Mouse (Mus musculus) stomach, embryonic 15.5 days (tissue): ENCODE measurements around the gene Rassf8. TPM values are rescaled to one million over a fixed set of nuclear protein-coding genes. Genes with fewer than 3 reads are reported as not detected.

ENCODE experiments used
- ATAC-seq: fragments of 200-750 bp; cut with Nextera tagmentation; 2 replicates; pipeline ENCODE4 v1.8.0; 2017; ENCODE audit warnings: low read depth, moderate number of reproducible peaks, moderate TSS enrichment; ENCODE audit not compliant: insufficient read depth, low FRiP score
- H3K27ac ChIP-seq: fragments of 300-500 bp; sonication (generic); 2 replicates; pipeline ENCODE4 v1.5.1; 2015; ENCODE audit warnings: mild to moderate bottlenecking, inconsistent platforms
- H3K27me3 ChIP-seq: fragments of 300-500 bp; sonication (generic); replicated peaks from 2 replicates; pipeline ENCODE4 v1.6.1; 2015; ENCODE audit warnings: inconsistent platforms
- H3K36me3 ChIP-seq: fragments of 300-500 bp; sonication (generic); 2 replicates; pipeline ENCODE4 v1.6.1; 2015; ENCODE audit warnings: inconsistent platforms
- H3K4me1 ChIP-seq: fragments of 300-500 bp; sonication (generic); 2 replicates; pipeline ENCODE4 v1.6.1; 2015; ENCODE audit warnings: inconsistent platforms
- H3K4me2 ChIP-seq: fragments of 300-500 bp; sonication (generic); 2 replicates; pipeline ENCODE4 v1.6.1; 2015; ENCODE audit warnings: mild to moderate bottlenecking, inconsistent platforms
- H3K4me3 ChIP-seq: fragments of 300-500 bp; sonication (generic); replicated peaks from 2 replicates; pipeline ENCODE4 v1.5.1; 2015; ENCODE audit warnings: inconsistent platforms
- H3K9ac ChIP-seq: fragments of 300-500 bp; sonication (generic); 2 replicates; pipeline ENCODE4 v1.6.1; 2015; ENCODE audit warnings: inconsistent platforms
- H3K9me3 ChIP-seq: fragments of 300-500 bp; sonication (generic); 2 replicates; pipeline ENCODE4 v1.6.1; 2016; ENCODE audit warnings: inconsistent platforms
- WGBS: fragments of 180-500 bp; shearing (Covaris S2); methylation state at CpG from one replicate; pipeline ENCODE4 v1.1.7; 2015; 5-methylcytosine and 5-hydroxymethylcytosine counted together
- polyA plus RNA-seq: library from polyadenylated mRNA; unstranded; fragments of >200 nt; fragmentation: Nextera tagmentation; extraction: Ambion mirVana; gene quantifications from 2 replicates; pipeline ENCODE4 v1.2.1, GENCODE M21; 2015

Gene Rassf8
- polyA plus RNA-seq, 1 experiment from 2014 or later: 7.2 TPM

- H3K4me3 ChIP-seq: no peak overlapping the region
- peaks cover 22% of the 10 kb centered on the region for H3K4me1 ChIP-seq
- no peak overlapping the region for H3K4me2 ChIP-seq
- 46% methylated on average over 2 of the region's 2 CpGs for WGBS
- peaks cover 34% of the 10 kb centered on the region for H3K27me3 ChIP-seq
- H3K36me3 ChIP-seq: no peaks in the 10 kb centered on the region
- no peak for ATAC-seq
- H3K27ac ChIP-seq: no peak overlapping the region
- no peaks in the 10 kb centered on the region for H3K9me3 ChIP-seq
- H3K9ac ChIP-seq: no peak overlapping the region
Measured at GRCm38 (mm10) chr6:145860350-145860749, 113.8 kb downstream of the Rassf8 start.

DNA sequence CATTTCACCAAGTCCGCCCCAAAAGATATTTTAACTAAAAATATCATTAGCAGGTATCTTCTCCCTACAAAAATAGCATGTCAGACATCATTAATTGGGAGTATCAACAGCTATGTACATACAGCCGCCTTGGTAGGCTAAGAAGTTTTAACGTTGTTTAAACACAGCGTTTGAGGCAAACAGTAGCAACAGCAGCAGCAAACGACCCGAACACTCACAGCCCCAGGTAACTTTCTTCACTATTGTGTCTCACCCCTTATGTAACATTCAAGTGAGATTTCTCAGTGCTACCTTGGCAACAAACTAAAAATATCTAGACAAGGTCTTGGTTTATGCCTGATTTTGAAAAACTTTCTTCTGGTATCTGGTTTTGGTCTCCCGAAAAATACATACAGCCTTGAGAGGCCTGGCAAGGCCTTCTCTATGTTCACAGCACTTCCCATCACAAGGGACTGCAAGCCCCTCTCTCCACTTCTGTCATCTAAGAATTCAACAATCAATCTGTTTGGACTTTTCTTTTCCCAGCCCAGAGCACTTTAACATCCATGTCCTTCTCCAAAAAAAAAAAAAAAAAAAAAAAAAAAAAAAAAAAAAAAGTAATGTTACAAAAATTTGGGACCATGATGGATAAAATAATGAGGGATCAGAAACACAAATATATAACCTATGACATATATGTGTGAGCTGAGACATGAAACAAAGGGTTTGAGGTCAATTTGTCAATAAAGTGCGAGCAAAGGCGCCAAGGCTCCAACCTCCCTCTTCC is 115.1 kb downstream of the Rassf8 start:
- H3K9me3 ChIP-seq: no peaks in the 10 kb centered on the region
- no peak overlapping the region for H3K27ac ChIP-seq
- no peak overlapping the region for H3K4me3 ChIP-seq
- H3K36me3 ChIP-seq: no peaks in the 10 kb centered on the region
- 75% methylated on average over 9 of the region's 9 CpGs for WGBS
- H3K27me3 ChIP-seq: peaks cover 47% of the 10 kb centered on the region
- no peak overlapping the region for H3K4me2 ChIP-seq
- peaks cover 32% of the 10 kb centered on the region for H3K4me1 ChIP-seq
- no peak overlapping the region for H3K9ac ChIP-seq
- no peak for ATAC-seq

DNA sequence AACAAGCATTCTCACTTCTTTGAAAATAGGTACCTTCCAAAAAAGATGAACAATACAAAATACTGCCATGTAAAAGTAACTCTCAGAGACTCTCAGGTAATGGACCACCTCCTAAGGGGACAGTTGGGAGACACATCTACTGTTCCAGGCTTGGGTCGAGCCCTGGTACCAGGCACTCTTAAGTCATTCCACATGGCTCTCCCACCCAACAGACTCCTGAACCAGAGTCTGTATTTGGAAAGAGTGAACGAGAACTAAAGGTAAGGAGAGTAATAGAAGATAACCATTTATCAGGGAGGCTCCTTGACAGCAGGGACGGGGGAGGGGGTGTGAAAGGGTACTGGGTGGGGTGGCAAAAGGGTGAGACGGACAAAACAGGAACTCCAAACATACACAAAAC is 115.8 kb downstream of the Rassf8 start:
- ATAC-seq: no peak
- Histone ChIP-seq H3K4me1 (peaks cover 32% of the 10 kb centered on the region), H3K36me3 (no peaks in the 10 kb centered on the region), H3K4me2 (peak overlapping the region; percentile 100), H3K9me3 (no peaks in the 10 kb centered on the region), H3K27ac (no peak overlapping the region), H3K27me3 (peaks cover 51% of the 10 kb centered on the region), H3K9ac (no peak overlapping the region), H3K4me3 (peak overlapping the region; percentile 58)
- 22% methylated on average over 4 of the region's 4 CpGs for WGBS

DNA sequence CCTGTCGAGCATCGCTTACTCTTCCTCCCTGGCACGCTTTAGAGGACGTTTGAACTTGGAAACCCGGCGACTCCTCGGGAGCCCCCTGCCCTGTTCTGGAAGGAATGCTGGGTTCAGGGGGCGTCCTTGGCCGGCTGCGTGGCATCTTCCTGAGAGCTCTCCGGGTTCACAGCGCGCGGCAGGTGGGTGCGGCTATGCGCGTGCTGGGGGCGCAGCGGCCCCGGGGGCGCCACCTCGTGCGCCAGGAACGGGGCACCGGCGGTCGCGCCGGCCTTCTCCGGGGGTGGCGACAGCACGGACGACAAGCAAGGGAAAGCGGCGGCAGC is 116.2 kb downstream of the Rassf8 start:
- Histone ChIP-seq H3K36me3 (no peaks in the 10 kb centered on the region), H3K4me2 (peak overlapping the region; percentile 100), H3K27ac (no peak overlapping the region), H3K27me3 (peaks cover 51% of the 10 kb centered on the region), H3K4me3 (peak overlapping the region; percentile 58), H3K9ac (peak overlapping the region; percentile 30; the same call in 1 of the 2 replicates), H3K4me1 (peaks cover 32% of the 10 kb centered on the region), H3K9me3 (no peaks in the 10 kb centered on the region)
- 0 out of 2 replicates have a peak, but pooled peaks have one; percentile 1 for ATAC-seq
- WGBS: 3% methylated on average over 35 of the region's 35 CpGs

DNA sequence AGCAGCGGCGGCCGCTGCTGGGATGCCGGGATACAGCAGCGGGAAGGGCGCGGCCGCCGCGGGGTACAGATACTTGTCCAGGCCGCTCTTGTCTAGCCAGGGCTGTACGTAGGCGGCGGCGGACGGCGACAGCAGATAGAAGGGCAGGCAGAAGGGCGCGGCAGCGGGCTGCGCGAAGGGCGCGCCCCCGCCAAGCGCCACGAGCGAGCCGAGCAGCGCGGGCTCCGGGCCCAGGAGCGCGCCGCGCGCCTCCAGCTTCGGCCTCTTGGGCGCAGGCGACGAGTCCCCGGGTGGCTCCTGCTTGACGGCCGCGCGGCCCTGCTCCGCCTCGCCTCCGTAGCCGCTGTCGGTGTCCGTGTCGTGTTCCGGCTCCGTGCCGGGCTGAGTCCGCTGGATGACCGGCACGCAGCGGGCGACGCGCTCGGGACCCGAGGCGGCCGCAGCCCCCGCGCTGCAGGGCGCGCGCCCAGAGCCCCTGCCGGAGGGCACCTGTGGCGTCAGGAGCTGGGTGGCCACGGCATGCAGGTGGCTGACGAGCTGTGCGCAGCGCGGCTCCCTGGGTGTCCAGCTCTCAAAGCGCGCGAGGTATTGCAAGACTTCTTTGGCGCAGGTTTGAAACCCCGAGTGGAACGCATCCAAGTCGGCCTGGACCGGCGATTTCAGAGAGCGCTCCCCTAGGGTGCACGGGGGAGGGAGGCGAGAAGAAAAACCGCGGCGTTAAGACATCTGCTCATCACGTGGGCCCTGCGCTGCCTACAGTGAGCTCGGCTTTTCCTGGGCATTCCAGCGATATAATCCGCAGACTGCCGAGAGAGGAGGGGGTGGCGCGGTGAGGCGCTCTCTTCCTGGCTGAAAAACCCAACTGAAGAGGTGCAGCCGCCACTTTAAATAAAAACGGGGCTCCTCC is 116.8 kb downstream of the Rassf8 start:
- no peak overlapping the region for H3K27ac ChIP-seq
- under 1% methylated on average over 96 of the region's 105 CpGs for WGBS

GRCm38 (mm10) chr6:145864171-145864570 is 117.6 kb downstream of the Rassf8 start:
- H3K9ac ChIP-seq: no peak overlapping the region
- whole genome bisulfite sequencing: 4% methylated on average over 8 of the region's 8 CpGs

More for the DNA sequence above, 116.8 kb downstream of the Rassf8 start:
- peak overlapping the region; percentile 58 for H3K4me3 ChIP-seq
- no peaks in the 10 kb centered on the region for H3K36me3 ChIP-seq
- H3K27me3 ChIP-seq: peaks cover 51% of the 10 kb centered on the region
- H3K4me2 ChIP-seq: peak overlapping the region; percentile 100
- peak overlapping the region; percentile 30; the same call in 1 of the 2 replicates for H3K9ac ChIP-seq
- peaks cover 32% of the 10 kb centered on the region for H3K4me1 ChIP-seq
- ATAC-seq: peak; percentile 37; the same call in 1 of the 2 replicates
- no peaks in the 10 kb centered on the region for H3K9me3 ChIP-seq

DNA sequence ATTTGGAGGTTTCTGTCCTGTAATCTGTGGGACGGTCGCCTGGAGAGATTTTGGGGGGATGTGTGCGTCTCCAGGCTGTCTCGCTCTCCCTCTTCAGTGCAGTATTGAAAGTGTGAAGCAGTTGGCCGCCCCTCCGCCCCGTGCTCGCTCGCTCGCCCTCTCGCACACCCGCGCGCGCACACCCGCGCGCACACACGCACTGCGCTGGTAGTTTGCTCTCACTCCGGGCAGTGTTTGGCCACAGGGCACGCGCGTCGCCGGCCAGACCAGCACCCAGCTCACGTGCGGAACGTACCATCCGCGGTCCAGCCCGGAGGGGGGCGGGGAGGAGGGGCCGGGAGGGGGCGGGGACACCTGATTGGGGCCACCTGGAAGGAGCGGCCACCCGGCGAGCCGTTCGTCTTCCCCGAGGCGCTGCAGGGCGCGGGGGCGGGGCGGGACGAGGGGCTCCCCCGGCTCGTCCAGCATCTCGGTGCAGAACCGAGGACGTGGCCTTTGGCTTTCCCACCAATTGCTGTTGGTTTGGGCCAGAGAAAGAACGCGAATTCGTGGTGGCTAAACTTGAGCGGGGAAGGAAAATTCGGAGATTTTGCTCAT is 118.8 kb downstream of the Rassf8 start, which contains the start of gene Bhlhe41:
Gene Bhlhe41, minus strand, starts transcription at position 270 of the 597 bp plus-strand sequence.
- no peak within 1 kb of the TSS; the same call in 1 of the 2 replicates for H3K27ac ChIP-seq
- peak within 1 kb of the TSS; percentile 37 for H3K9ac ChIP-seq
- peak; percentile 56 for ATAC-seq
- WGBS: under 1% methylated on average over 55 of the region's 57 CpGs
- peak within 1 kb of the TSS; percentile 100 for H3K4me2 ChIP-seq
- H3K27me3 ChIP-seq: peaks cover 57% of the 10 kb centered on the region
- peaks cover 32% of the 10 kb centered on the region for H3K4me1 ChIP-seq
- H3K9me3 ChIP-seq: no peaks in the 10 kb centered on the region
- no peaks in the 10 kb centered on the region for H3K36me3 ChIP-seq
- H3K4me3 ChIP-seq: peak within 1 kb of the TSS; percentile 52

More at GRCm38 (mm10) chr6:145864171-145864570, 117.6 kb downstream of the Rassf8 start:
- Histone ChIP-seq H3K27me3 (peaks cover 56% of the 10 kb centered on the region), H3K4me3 (peak overlapping the region; percentile 58), H3K4me2 (peak overlapping the region; percentile 100), H3K4me1 (peaks cover 32% of the 10 kb centered on the region), H3K36me3 (no peaks in the 10 kb centered on the region), H3K27ac (no peak overlapping the region), H3K9me3 (no peaks in the 10 kb centered on the region)
- no peak for ATAC-seq

DNA sequence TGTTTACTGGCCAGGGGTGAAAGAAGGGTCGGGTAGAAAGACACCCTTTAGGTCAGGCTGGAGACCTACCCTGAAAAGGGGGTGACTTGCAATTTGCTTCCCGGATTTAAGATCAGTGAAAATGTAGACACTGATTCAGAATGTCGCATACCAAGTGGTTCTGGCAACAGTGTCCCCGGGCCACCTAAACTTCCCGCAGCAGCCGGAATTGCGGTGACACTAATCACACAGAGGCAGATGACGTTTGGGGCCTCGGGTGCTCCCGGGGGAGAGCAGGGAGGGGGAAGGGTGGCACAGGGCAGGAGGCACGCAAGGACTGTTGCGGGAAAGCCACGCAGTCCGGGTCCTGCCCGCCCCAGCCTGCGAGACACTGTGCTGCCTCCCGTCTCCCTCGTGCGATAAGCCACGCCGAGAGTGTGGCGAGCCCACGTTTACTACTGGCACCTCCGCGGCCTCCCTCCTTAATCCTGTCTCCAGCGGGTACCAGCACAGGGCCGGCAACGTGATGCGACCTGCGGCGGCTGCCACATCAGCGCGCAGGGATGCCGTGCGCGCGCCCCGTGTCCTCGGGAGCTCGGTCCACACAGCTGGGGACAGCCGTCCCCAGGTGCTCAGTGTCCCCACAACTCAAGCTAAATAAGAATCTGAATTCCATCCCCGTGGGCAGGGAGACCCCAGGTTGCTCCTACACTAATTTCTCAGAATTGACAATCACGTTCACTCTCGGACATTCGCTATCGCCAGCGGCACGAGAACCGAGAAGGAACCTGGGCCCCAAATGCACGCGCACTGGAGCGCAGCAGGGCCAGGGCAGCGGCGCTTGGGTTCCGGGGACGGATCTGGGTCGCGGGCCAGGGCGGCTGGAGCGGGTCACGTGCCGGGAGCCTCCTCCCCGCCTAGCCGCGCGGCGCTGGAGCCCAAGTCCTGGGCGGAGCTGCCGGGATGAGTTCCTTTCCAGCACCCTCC is 119.6 kb downstream of the Rassf8 start:
- Histone ChIP-seq H3K36me3 (no peaks in the 10 kb centered on the region), H3K27ac (no peak overlapping the region; the same call in 1 of the 2 replicates), H3K4me2 (peak overlapping the region; percentile 100), H3K27me3 (peaks cover 57% of the 10 kb centered on the region), H3K4me3 (peak overlapping the region; percentile 52), H3K9ac (peak overlapping the region; percentile 37), H3K9me3 (no peaks in the 10 kb centered on the region), H3K4me1 (peaks cover 32% of the 10 kb centered on the region)
- peak; percentile 59; the same call in 1 of the 2 replicates for ATAC-seq
- under 1% methylated on average over 64 of the region's 69 CpGs for WGBS

DNA sequence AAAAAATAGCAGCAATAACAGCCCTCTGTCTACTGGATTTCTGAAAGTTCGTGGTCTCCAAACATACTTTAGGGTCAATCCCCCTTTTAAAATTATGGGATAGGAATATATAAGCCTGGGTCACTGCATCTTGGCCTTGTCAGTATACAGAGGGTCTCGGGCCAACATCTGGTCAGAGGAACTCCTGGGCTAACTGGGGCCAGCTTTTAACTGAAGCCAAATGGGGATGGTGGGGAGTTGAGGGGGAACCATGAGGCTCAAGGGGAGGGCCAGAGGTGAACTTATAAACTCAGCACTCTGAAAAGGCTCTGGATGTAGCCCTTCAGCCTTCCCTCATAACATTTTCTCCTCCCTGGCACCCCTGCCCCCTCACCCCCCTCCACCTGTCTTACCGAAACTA is 120.6 kb downstream of the Rassf8 start:
- WGBS: 55% methylated on average over 3 of the region's 3 CpGs

More for the DNA sequence above, 120.6 kb downstream of the Rassf8 start:
- no peaks in the 10 kb centered on the region for H3K9me3 ChIP-seq
- H3K4me1 ChIP-seq: peaks cover 32% of the 10 kb centered on the region
- ATAC-seq: no peak
- H3K4me3 ChIP-seq: no peak overlapping the region; the same call in 1 of the 2 replicates
- peaks cover 55% of the 10 kb centered on the region for H3K27me3 ChIP-seq
- H3K9ac ChIP-seq: no peak overlapping the region
- no peak overlapping the region for H3K27ac ChIP-seq
- no peaks in the 10 kb centered on the region for H3K36me3 ChIP-seq
- H3K4me2 ChIP-seq: 0 out of 2 replicates have a peak overlapping the region, but pooled peaks have one; percentile 100
